Mouse (Mus musculus) CD4-positive, CD25-positive, alpha-beta regulatory T cell, adult 9 weeks (primary cell): ENCODE measurements around the gene 1700093K21Rik. TPM values are rescaled to one million over a fixed set of nuclear protein-coding genes. Genes with fewer than 3 reads are reported as not detected.

ENCODE experiments used
- polyA plus RNA-seq: library from polyadenylated mRNA; unstranded; fragments of 100-300 nt; shearing (Covaris generic); gene quantifications from one replicate; pipeline ENCODE4 v1.2.1, GENCODE M21; 2017

Gene 1700093K21Rik
- not detected for polyA plus RNA-seq

GRCm38 (mm10) chr11:23520473-23521205, at the start of gene 1700093K21Rik:
1700093K21Rik (minus strand) TSS chr11:23521155.

GRCm38 (mm10) chr11:23497718-23498509, 23.0 kb downstream of the 1700093K21Rik start, which contains the start of gene Ahsa2:
Ahsa2 (minus strand) TSS chr11:23498030.

Other genes starting within 250 kb of the 1700093K21Rik start
- gene Usp34, start 214.3 kb downstream of the 1700093K21Rik start, polyA plus RNA-seq = 19.3 TPM
- 62.8 TPM for gene Ahsa2, start 23.1 kb downstream of the 1700093K21Rik start, polyA plus RNA-seq
- 1.1 TPM for gene 0610010F05Rik, start 112.5 kb upstream of the 1700093K21Rik start, polyA plus RNA-seq
- 26.3 TPM for gene Pus10, start 144.5 kb upstream of the 1700093K21Rik start, polyA plus RNA-seq
- 24.7 TPM for gene Pex13, start 144.8 kb upstream of the 1700093K21Rik start, polyA plus RNA-seq
- 37.0 TPM for gene Rel, start 249.8 kb upstream of the 1700093K21Rik start, polyA plus RNA-seq